Mouse (Mus musculus) stomach, embryonic 14.5 days (tissue): ENCODE data around the gene Kri1. TPM values are rescaled to one million over a fixed set of nuclear protein-coding genes. Genes with fewer than 3 reads are reported as not detected.

Source experiments
- polyA plus RNA-seq: library from polyadenylated mRNA; unstranded; fragments of >200 nt; fragmentation: Nextera tagmentation; extraction: Ambion mirVana; gene quantifications from 2 replicates; pipeline ENCODE4 v1.2.1, GENCODE M21; 2014

Gene Kri1
- polyA plus RNA-seq, 1 experiment from 2014 or later, result 14.7 TPM

Other genes with a start within 250 kb of the Kri1 start
- gene Zglp1, start 220.9 kb downstream of the Kri1 start, polyA plus RNA-seq, result 1.8 TPM in 1 of 2 replicates, not detected in the other
- 0.30 and 0.43 TPM in 2 replicates for gene Gm49373, start 214.9 kb downstream of the Kri1 start, polyA plus RNA-seq
- 56.0 and 56.4 TPM in 2 replicates for gene Fdx1l, start 214.4 kb downstream of the Kri1 start, polyA plus RNA-seq
- 2.0 and 2.3 TPM in 2 replicates for gene Gm38431, start 196.0 kb downstream of the Kri1 start, polyA plus RNA-seq
- gene Raver1, start 196.0 kb downstream of the Kri1 start, polyA plus RNA-seq, result 68.7 and 74.2 TPM in 2 replicates
- 10.2 and 10.9 TPM in 2 replicates for gene Tyk2, start 156.7 kb downstream of the Kri1 start, polyA plus RNA-seq
- 283 and 302 TPM in 2 replicates for gene Cdc37, start 138.0 kb downstream of the Kri1 start, polyA plus RNA-seq
- 5.4 TPM in 2 replicates for gene Pde4a, start 122.3 kb downstream of the Kri1 start, polyA plus RNA-seq
- gene Keap1, start 48.6 kb downstream of the Kri1 start, polyA plus RNA-seq, result 34.5 and 40.3 TPM in 2 replicates
- 0.27 and 0.48 TPM in 2 replicates for gene S1pr5, start 39.5 kb downstream of the Kri1 start, polyA plus RNA-seq
- 38.8 and 43.5 TPM in 2 replicates for gene Atg4d, start 22.7 kb downstream of the Kri1 start, polyA plus RNA-seq
- gene Cdkn2d, start 3.4 kb upstream of the Kri1 start, polyA plus RNA-seq, result 47.4 and 48.5 TPM in 2 replicates
- gene Ap1m2, start 24.4 kb upstream of the Kri1 start, polyA plus RNA-seq, result 54.4 and 55.8 TPM in 2 replicates
- gene Slc44a2, start 32.7 kb upstream of the Kri1 start, polyA plus RNA-seq, result 122 and 125 TPM in 2 replicates
- 184 and 193 TPM in 2 replicates for gene Ilf3, start 79.9 kb upstream of the Kri1 start, polyA plus RNA-seq
- 54.2 and 65.4 TPM in 2 replicates for gene Qtrt1, start 123.9 kb upstream of the Kri1 start, polyA plus RNA-seq
- 61.6 and 62.4 TPM in 2 replicates for gene Dnm2, start 136.9 kb upstream of the Kri1 start, polyA plus RNA-seq
- gene Tmed1, start 222.3 kb upstream of the Kri1 start, polyA plus RNA-seq, result 92.8 and 94.5 TPM in 2 replicates
- 5.9 and 6.0 TPM in 2 replicates for gene AB124611, start 238.2 kb upstream of the Kri1 start, polyA plus RNA-seq